Mouse (Mus musculus): Measurements from ENCODE around the gene AC141477.1. TPM values are rescaled to one million over a fixed set of nuclear protein-coding genes. Genes with fewer than 3 reads are reported as not detected.

AC141477.1 gene
- polyA plus RNA-seq, 1 experiment from 2014 or later = not detected

DNA sequence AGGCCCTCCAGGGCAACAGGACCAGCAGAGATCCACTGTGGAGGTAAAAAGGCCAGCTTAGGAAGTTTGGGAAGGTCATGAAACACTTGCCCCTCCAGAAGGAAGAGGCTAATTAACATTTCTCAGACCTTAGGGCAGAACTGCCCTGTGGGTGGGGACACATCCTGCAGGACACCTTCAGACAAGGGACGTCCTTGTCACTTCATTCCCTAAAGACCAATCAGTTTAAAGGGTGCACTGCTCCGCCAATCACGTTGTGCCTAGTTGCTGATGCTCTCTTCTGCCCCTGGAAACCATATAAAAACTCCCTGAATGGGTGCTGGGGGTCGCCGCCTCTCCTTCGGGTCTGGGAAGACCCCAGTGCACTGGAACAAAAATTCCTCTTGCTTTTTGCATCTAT lies 22.5 kb upstream of the AC141477.1 start:
- H3K27ac ChIP-seq (ENCODE audit: low read depth, low read length) = no peak overlapping the region; the same call in 1 of the 2 replicates
- H3K36me3 ChIP-seq (ENCODE audit: control insufficient read depth, insufficient read depth, low read length) = peaks cover 5% of the 10 kb centered on the region; the same call in 1 of the 2 replicates
- DNase-seq (ENCODE audit: low spot score) (no peak), ATAC-seq (replicated peaks; ENCODE audit: low FRiP score) (no peak)
- WGBS = 83% methylated on average over 6 of the region's 6 CpGs
- 0 out of 2 replicates have a peak, but pooled peaks cover 6% of the 10 kb centered on the region for H3K9me3 ChIP-seq (ENCODE audit: control insufficient read depth, low read length)
- H3K4me2 ChIP-seq = no peak overlapping the region
- no peak overlapping the region for H3K4me3 ChIP-seq (ENCODE audit: low read depth, low read length)
- peaks cover 2% of the 10 kb centered on the region for H3K4me1 ChIP-seq (replicated peaks; ENCODE audit: control insufficient read depth, insufficient read depth, low read length)
- no peak overlapping the region for H3K9ac ChIP-seq (ENCODE audit: low read depth, low read length)
- H3K27me3 ChIP-seq (replicated peaks; ENCODE audit: control insufficient read depth, insufficient read depth, low read length) = no peaks in the 10 kb centered on the region

DNA sequence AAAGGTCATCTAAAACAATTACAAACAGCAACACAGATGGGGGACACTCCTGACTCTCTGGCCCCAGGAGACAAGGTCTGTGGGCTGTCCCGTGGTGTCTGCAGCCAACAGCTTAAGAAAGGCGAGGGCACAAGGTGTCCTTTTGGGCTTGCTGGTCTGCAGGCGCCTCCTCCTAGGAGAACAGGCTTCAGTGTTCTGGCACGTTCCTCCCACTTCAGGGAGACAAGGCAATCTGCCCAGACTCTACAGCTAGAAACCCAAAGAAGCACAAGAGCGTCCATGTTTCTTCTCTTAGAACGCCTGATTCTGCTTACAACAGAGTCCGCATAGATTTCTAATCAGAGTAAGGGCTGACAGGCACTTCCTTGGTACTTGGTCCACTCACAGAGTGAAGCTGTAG lies 22.1 kb upstream of the AC141477.1 start:
- H3K4me3 ChIP-seq (ENCODE audit: low read depth, low read length) = no peak overlapping the region
- no peak for DNase-seq (ENCODE audit: low spot score)
- H3K36me3 ChIP-seq (ENCODE audit: control insufficient read depth, insufficient read depth, low read length) = peaks cover 5% of the 10 kb centered on the region; the same call in 1 of the 2 replicates
- H3K27ac ChIP-seq (ENCODE audit: low read depth, low read length) = no peak overlapping the region
- H3K4me1 ChIP-seq (replicated peaks; ENCODE audit: control insufficient read depth, insufficient read depth, low read length) = no peaks in the 10 kb centered on the region
- no peak for ATAC-seq (replicated peaks; ENCODE audit: low FRiP score)
- H3K9ac ChIP-seq (ENCODE audit: low read depth, low read length) = no peak overlapping the region
- no peaks in the 10 kb centered on the region for H3K27me3 ChIP-seq (replicated peaks; ENCODE audit: control insufficient read depth, insufficient read depth, low read length)
- 90% methylated on average over 7 of the region's 7 CpGs for WGBS
- 0 out of 2 replicates have a peak, but pooled peaks cover 6% of the 10 kb centered on the region for H3K9me3 ChIP-seq (ENCODE audit: control insufficient read depth, low read length)
- no peak overlapping the region for H3K4me2 ChIP-seq

DNA sequence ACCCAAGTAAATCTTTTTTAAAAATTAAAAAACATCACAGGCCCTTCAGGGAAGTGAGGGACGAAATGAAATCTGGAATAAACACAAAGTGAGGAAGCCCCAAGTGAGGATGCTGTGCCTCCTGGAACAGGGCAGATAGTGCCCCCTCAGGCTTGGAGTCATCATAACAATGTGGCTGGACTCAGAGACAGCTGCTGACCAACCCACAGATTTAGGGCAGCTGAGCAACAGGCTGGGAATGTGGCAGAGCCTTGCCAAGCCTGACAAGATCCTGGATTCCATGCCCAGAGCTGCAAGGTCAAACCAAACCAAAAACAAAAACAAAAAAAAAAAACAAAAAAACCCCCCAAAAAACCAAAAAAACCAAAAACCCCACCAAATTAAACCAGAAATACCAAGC lies 21.0 kb upstream of the AC141477.1 start:
- H3K4me1 ChIP-seq (replicated peaks; ENCODE audit: control insufficient read depth, insufficient read depth, low read length) = no peaks in the 10 kb centered on the region
- H3K4me2 ChIP-seq = no peak overlapping the region
- no peak overlapping the region for H3K9ac ChIP-seq (ENCODE audit: low read depth, low read length)
- H3K4me3 ChIP-seq (ENCODE audit: low read depth, low read length) = no peak overlapping the region
- ATAC-seq (replicated peaks; ENCODE audit: low FRiP score) (no peak), DNase-seq (ENCODE audit: low spot score) (no peak)
- 94% methylated on average over 1 of the region's 1 CpGs for WGBS
- no peaks in the 10 kb centered on the region for H3K27me3 ChIP-seq (replicated peaks; ENCODE audit: control insufficient read depth, insufficient read depth, low read length)
- no peak overlapping the region for H3K27ac ChIP-seq (ENCODE audit: low read depth, low read length)
- H3K36me3 ChIP-seq (ENCODE audit: control insufficient read depth, insufficient read depth, low read length) = peaks cover 5% of the 10 kb centered on the region; the same call in 1 of the 2 replicates
- 0 out of 2 replicates have a peak, but pooled peaks cover 6% of the 10 kb centered on the region for H3K9me3 ChIP-seq (ENCODE audit: control insufficient read depth, low read length)

DNA sequence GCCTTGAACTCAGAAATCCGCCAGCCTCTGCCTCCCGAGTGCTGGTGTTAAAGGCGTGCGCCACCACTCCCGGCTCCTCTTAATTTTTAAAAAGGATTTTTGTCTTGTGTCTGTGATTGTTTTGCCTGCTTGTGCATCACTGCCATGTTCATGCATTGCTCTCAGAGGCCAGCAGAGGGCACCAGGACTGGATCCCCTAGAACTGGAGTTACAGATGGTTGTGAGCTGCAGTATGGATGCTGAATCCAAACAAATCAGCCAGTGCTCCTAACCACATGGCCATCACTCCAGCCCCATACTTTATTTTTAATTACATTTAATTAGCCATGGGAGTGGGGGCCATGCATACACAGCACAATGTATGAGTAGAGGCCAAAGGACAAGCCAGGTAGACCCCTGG lies 15.0 kb upstream of the AC141477.1 start:
- Histone ChIP-seq H3K4me1 (replicated peaks; ENCODE audit: control insufficient read depth, insufficient read depth, low read length) (no peaks in the 10 kb centered on the region), H3K36me3 (ENCODE audit: control insufficient read depth, insufficient read depth, low read length) (no peaks in the 10 kb centered on the region), H3K27me3 (replicated peaks; ENCODE audit: control insufficient read depth, insufficient read depth, low read length) (no peaks in the 10 kb centered on the region), H3K9me3 (ENCODE audit: control insufficient read depth, low read length) (0 out of 2 replicates have a peak, but pooled peaks cover 6% of the 10 kb centered on the region), H3K27ac (ENCODE audit: low read depth, low read length) (no peak overlapping the region), H3K4me2 (no peak overlapping the region), H3K4me3 (ENCODE audit: low read depth, low read length) (no peak overlapping the region), H3K9ac (ENCODE audit: low read depth, low read length) (no peak overlapping the region)
- 39% methylated on average over 4 of the region's 5 CpGs for WGBS
- DNase-seq (ENCODE audit: low spot score) (no peak), ATAC-seq (replicated peaks; ENCODE audit: low FRiP score) (no peak)

DNA sequence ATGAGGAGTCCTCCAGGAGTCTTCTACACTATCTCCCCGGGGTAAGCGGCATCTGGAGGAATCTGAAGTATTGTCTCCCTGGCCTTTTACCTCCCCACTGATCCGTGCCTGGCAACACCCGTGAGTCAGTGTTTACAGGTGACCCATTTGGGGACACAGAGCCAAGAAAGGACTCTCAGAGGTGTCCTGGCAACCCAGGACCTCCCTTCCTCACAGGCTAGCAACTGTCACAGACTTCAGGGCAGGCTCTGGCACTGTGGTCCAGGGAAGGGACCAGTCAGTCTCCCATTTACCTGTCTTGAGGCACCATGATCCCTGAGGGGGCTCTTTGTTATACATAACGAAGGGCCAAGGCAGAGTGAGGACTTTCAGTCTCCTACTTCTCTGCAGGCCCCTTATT lies 8.6 kb upstream of the AC141477.1 start, which contains the start of gene 2610028H24Rik:
Gene 2610028H24Rik (plus strand): TSS at position 231 of the 400 bp plus-strand sequence.
- ATAC-seq (replicated peaks; ENCODE audit: low FRiP score) (no peak), DNase-seq (ENCODE audit: low spot score) (no peak)
- no peak within 1 kb of the TSS for H3K9ac ChIP-seq (ENCODE audit: low read depth, low read length)
- H3K4me1 ChIP-seq (replicated peaks; ENCODE audit: control insufficient read depth, insufficient read depth, low read length) = peaks cover 20% of the 10 kb centered on the region
- H3K27me3 ChIP-seq (replicated peaks; ENCODE audit: control insufficient read depth, insufficient read depth, low read length) = no peaks in the 10 kb centered on the region
- no peak within 1 kb of the TSS for H3K4me2 ChIP-seq
- H3K4me3 ChIP-seq (ENCODE audit: low read depth, low read length) = no peak within 1 kb of the TSS
- no peaks in the 10 kb centered on the region for H3K9me3 ChIP-seq (ENCODE audit: control insufficient read depth, low read length)
- no peaks in the 10 kb centered on the region for H3K36me3 ChIP-seq (ENCODE audit: control insufficient read depth, insufficient read depth, low read length)
- no peak within 1 kb of the TSS for H3K27ac ChIP-seq (ENCODE audit: low read depth, low read length)
- 69% methylated on average over 5 of the region's 5 CpGs for WGBS

DNA sequence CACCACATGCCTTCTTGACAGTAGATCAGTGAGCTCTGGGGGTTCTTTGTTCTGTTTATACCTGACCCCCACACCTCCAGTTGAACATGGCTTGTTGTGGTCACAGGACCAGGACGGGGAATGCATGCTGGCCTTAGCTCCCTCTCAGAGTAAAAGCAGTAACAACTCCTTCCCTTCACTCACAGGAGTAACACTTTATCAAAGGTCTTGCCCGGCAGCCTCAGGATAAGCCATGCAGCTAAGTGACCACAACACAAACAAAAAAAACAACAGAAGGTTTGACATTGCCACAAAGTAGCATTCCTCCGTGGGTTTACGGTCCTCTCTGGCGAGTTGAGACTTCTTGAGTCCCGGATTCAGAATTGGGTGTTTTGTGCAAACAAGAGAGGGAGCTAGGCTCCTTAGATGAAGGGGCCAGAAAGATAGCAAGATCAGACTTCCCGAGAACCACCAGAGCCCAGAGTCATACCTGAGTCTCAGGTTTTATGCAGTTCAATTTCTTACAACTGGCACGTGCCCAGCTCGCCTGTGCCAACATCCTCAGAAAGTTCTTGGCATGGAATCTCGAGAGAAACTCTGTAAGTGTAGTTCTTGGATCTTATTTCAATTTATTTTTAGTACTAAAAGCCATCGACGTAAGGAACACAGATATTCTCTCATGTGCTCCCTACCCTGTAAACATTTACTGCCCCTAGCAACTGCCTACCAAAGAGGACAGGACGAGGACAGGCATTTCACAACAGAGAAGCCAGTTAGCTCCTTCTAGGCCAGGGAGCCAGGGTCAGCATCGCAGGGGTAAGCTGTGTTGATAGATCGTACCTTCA lies 7.4 kb upstream of the AC141477.1 start:
- Histone ChIP-seq H3K27ac (ENCODE audit: low read depth, low read length) (no peak overlapping the region), H3K27me3 (replicated peaks; ENCODE audit: control insufficient read depth, insufficient read depth, low read length) (no peaks in the 10 kb centered on the region), H3K4me3 (ENCODE audit: low read depth, low read length) (no peak overlapping the region), H3K9me3 (ENCODE audit: control insufficient read depth, low read length) (no peaks in the 10 kb centered on the region), H3K4me1 (replicated peaks; ENCODE audit: control insufficient read depth, insufficient read depth, low read length) (peaks cover 25% of the 10 kb centered on the region), H3K9ac (ENCODE audit: low read depth, low read length) (no peak overlapping the region), H3K4me2 (no peak overlapping the region), H3K36me3 (ENCODE audit: control insufficient read depth, insufficient read depth, low read length) (no peaks in the 10 kb centered on the region)
- 76% methylated on average over 15 of the region's 15 CpGs for WGBS
- DNase-seq (ENCODE audit: low spot score) = no peak
- ATAC-seq (replicated peaks; ENCODE audit: low FRiP score) = no peak

DNA sequence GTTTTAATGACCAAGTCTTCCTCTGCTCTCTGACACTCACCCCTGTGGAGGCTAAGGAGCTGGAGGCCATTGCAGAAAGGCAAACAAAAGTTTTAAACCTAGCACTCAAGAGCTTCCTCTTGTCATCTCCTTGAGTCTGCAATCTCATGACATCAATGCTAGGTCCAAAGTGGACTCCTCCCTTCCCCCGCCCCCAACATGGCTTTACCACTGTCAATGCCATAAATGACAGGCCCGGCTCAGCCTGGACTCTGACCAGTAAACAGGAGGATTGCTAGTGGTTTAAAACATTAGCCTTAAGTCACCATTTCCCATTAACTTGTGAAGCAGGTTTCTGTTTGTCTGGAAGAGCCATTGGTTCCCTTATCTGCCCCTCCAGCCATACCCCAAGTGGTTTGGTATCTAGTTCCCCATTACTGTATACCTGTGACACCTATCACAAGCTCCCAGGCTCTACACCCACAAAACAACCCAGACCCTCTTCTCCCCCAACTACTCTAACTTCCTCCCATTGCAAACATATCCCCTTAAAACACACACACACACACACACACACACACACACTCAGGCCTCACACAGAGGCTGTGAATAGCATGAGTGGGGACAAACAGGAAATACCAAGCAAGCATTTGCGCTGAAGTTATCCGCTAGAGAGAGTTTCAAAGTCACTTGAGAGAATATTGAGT lies 5.9 kb upstream of the AC141477.1 start:
- Histone ChIP-seq H3K4me3 (ENCODE audit: low read depth, low read length) (no peak overlapping the region), H3K4me2 (no peak overlapping the region; the same call in 1 of the 2 replicates), H3K36me3 (ENCODE audit: control insufficient read depth, insufficient read depth, low read length) (no peaks in the 10 kb centered on the region), H3K9me3 (ENCODE audit: control insufficient read depth, low read length) (no peaks in the 10 kb centered on the region), H3K27ac (ENCODE audit: low read depth, low read length) (peak overlapping the region; percentile 59), H3K27me3 (replicated peaks; ENCODE audit: control insufficient read depth, insufficient read depth, low read length) (no peaks in the 10 kb centered on the region), H3K4me1 (replicated peaks; ENCODE audit: control insufficient read depth, insufficient read depth, low read length) (peaks cover 31% of the 10 kb centered on the region), H3K9ac (ENCODE audit: low read depth, low read length) (no peak overlapping the region)
- WGBS = 38% methylated on average over 4 of the region's 4 CpGs
- no peak for DNase-seq (ENCODE audit: low spot score)
- no peak for ATAC-seq (replicated peaks; ENCODE audit: low FRiP score)

DNA sequence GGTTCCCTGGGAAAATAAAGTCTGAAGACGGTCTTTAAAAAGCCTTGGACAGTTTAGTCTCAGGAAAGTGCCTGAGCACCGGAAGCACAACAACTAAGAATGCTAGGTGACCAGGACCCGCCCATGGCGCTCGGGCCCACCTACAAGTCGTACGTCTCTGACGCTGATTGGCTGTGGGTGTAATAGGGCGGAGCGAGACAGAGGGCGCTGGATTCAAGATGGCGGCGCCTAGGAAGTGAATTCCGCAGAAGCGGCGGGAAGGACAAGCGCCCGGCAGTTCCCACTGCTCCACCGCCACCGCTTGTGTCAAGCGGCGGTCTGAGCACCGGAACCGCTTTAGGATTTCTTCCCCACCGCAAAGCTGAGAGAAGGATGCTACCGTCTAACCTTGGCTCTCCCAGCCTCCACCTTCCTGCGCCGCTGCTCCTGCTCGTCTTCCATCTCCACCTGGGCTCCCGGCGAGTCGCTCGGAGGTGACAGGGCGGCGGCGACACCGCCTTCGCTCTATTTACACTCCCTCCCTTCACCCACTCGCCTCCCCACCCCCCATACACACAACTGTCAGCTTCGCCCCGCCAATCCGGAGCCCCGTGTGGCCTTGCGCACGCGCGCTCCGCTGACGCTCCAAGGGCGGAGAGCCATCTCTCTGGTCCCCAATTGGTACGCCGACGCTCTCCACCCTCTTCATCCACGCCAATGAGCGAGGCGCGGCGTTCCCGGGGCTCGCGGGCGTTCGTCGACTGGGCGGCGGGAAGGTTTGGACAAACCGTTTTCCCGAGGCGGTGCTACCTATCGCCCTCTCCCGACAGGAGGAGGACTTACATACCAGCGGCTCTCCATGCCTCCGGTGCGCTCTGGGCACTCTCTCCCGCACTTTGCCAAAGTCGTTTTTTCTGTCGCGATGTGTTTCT lies 2.2 kb upstream of the AC141477.1 start, which contains the start of gene Pcnt:
Gene Pcnt (minus strand): TSS at position 609 of the 911 bp plus-strand sequence.
- H3K9ac ChIP-seq (ENCODE audit: low read depth, low read length) = peak within 1 kb of the TSS; percentile 95
- H3K4me1 ChIP-seq (replicated peaks; ENCODE audit: control insufficient read depth, insufficient read depth, low read length) = peaks cover 32% of the 10 kb centered on the region
- DNase-seq (ENCODE audit: low spot score) (peak; percentile 92), ATAC-seq (replicated peaks; ENCODE audit: low FRiP score) (peak; percentile 97)
- H3K27me3 ChIP-seq (replicated peaks; ENCODE audit: control insufficient read depth, insufficient read depth, low read length) = no peaks in the 10 kb centered on the region
- H3K27ac ChIP-seq (ENCODE audit: low read depth, low read length) = peak within 1 kb of the TSS; percentile 99
- peak within 1 kb of the TSS; percentile 88 for H3K4me2 ChIP-seq
- H3K9me3 ChIP-seq (ENCODE audit: control insufficient read depth, low read length) = no peaks in the 10 kb centered on the region
- peaks cover 12% of the 10 kb centered on the region for H3K36me3 ChIP-seq (ENCODE audit: control insufficient read depth, insufficient read depth, low read length)
- H3K4me3 ChIP-seq (ENCODE audit: low read depth, low read length) = peak within 1 kb of the TSS; percentile 92
- WGBS = under 1% methylated on average over 78 of the region's 78 CpGs
